ENCODE assay signal across 14 mouse cellular contexts in genomic region chr3:146283732-146284361, GRCm38 (mm10).
"Had no signal": no experiment of that assay in that cellular context is flagged by ENCODE, and none has a peak within 500 bp of the region (broad histone marks: within the 10 kb centered on the region; RNA-seq: fewer than 3 reads in every experiment).

No protein-coding gene starts in this region.

- DNase-seq: kidney, postnatal 14 days; lung, embryonic 14.5 days; lung, postnatal 36 days; retina, postnatal 1 day; right cerebral cortex, postnatal 4 days; spleen, adult 18-20 months; thymus, postnatal 4 days had no signal

- H3K9me3 ChIP-seq: kidney, embryonic 15.5 days; limb, embryonic 15.5 days; liver, embryonic 12.5 days; midbrain, embryonic 10.5 days; neural tube, embryonic 13.5 days had no signal

- H3K4me1 ChIP-seq: kidney, embryonic 15.5 days; limb, embryonic 15.5 days; liver, embryonic 12.5 days; neural tube, embryonic 13.5 days had no signal

- H3K9ac ChIP-seq: kidney, embryonic 15.5 days; limb, embryonic 15.5 days; liver, embryonic 12.5 days; lung, embryonic 14.5 days; neural tube, embryonic 13.5 days had no signal

- ATAC-seq: liver, embryonic 12.5 days; midbrain, embryonic 16.5 days had no signal

- H3K4me3 ChIP-seq: kidney, embryonic 15.5 days; left cerebral cortex, adult 2 months; limb, embryonic 15.5 days; liver, embryonic 12.5 days; midbrain, embryonic 10.5 days; neural tube, embryonic 13.5 days had no signal

- H3K4me2 ChIP-seq: kidney, embryonic 15.5 days; limb, embryonic 15.5 days; liver, embryonic 12.5 days; lung, embryonic 14.5 days; neural tube, embryonic 13.5 days had no signal

- H3K27ac ChIP-seq: kidney, embryonic 15.5 days; left cerebral cortex, adult 2 months; limb, embryonic 15.5 days; liver, embryonic 12.5 days; midbrain, embryonic 10.5 days; neural tube, embryonic 13.5 days had no signal

- H3K27me3 ChIP-seq: kidney, embryonic 15.5 days; limb, embryonic 15.5 days; liver, embryonic 12.5 days; neural tube, embryonic 13.5 days had no signal

- H3K36me3 ChIP-seq: kidney, embryonic 15.5 days; limb, embryonic 15.5 days; liver, embryonic 12.5 days; midbrain, embryonic 10.5 days; neural tube, embryonic 13.5 days had no signal
